Mouse (Mus musculus): Measurements from ENCODE around the gene Tmem243.

Gene Tmem243

GRCm38 (mm10) chr5:9100207-9100848 lies at the start of gene Tmem243:
Gene Tmem243, plus strand, starts transcription at chr5:9100668.
- DNase-seq (ENCODE audit: low read depth, low spot score): peak; percentile 67

- DNase-seq (ENCODE audit: low read depth, low spot score): peak; percentile 33
Observed at GRCm38 (mm10) chr5:9056020-9056660, 44.3 kb upstream of the Tmem243 start.

DNA sequence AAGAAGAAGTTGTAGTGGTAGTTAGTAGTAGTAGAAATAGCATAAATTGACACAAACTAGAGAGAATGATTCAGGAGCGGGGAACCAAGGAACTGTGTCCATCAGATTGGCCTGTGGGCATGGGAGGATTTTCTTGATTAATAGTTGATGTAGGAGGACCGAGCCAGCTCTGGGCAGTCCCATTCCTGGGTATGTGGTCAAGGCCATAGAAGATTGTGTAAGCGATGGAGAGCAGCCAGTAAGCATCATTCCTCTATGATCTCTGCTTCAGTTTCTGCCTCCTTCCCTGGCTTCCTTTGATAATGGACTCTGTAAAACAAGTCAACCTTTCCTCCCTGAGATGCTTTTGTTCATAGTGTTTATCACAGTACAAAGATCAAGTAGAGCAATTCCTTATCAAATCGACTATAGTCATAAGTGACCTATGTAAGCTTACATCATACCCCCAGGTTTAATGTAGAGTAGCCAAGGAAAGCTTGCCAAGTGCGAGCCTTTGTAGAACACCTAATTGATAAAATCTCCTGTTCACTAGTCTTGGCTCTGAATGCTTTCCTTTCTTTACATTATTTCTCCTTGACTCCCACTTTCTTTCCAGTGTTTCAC lies 43.1 kb upstream of the Tmem243 start:
- no peak for DNase-seq (ENCODE audit: low read depth, low spot score)

GRCm38 (mm10) chr5:9059303-9060023 lies 41.0 kb upstream of the Tmem243 start:
- no peak for DNase-seq (ENCODE audit: low read depth, low spot score)

GRCm38 (mm10) chr5:9060228-9060627 lies 40.2 kb upstream of the Tmem243 start:
- DNase-seq (ENCODE audit: low read depth, low spot score): no peak

- no peak for DNase-seq (ENCODE audit: low read depth, low spot score)
Observed at GRCm38 (mm10) chr5:9064217-9064616, 36.3 kb upstream of the Tmem243 start.

DNA sequence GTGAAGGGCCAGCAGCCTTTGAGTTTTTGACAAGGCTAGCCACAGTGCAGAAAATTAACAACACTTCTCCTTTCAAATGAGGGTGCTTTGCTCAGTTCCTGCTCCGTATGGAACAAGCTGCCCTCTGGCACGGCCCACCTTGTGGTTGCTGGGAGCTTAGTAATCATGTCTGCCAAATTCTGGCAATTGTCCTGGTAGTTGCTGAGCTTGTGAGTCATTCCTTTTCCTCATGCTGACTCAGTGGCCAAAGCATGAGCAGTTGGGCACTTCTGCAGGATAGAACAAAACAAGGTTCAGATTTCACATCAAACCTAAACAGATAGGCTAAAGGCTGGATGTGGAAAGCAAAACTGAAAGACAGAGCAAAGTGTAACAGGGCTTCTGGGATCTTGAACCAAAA lies 31.6 kb upstream of the Tmem243 start:
- no peak for DNase-seq (ENCODE audit: low read depth, low spot score)

DNA sequence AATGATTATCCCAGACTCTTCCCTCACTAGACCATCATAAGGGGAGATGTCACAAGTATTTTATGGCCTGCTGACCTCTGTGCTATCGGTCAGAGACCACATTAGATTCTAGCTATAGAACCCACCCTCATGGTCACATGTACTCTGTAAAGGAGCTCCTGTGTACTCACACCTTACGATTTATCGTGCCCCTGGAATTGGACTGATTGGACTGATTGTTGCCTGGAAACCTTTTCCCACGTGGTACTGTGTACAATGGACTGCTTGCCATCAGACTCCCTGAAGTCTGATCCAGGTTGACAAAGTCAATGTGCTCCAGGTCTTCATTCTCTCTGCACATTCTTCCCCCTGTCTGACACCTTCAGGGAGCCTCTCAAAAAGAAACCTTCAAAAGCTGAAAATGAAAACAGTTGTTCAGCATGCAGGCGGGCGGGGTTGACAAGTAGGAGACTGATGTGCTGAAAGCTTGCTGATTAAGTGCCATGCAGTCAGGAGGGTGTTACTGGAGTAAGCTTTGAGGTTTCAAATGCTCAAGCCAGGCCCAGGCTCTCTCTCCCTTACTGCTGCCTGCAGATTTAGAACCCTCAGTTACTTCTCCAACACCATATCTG lies 30.8 kb upstream of the Tmem243 start:
- no peak for DNase-seq (ENCODE audit: low read depth, low spot score)

DNA sequence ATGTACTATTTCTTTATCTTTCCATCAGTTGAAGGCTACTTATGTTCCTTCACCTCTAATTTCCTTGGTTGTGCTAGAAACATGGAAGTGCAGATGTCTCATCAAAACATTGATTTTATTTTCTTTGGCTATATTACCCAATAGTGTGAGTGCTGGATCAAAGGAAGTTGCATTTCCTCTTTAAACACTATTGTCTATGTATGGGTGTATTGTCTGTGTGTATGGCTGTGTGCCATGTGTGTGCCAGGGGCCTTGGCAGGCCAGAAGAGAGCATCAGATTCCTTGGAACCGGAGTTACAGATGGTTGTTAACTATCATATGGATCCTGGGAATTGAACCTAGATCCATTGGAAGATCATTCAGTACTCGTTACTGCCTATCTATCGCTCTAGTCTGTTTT lies 29.1 kb upstream of the Tmem243 start:
- DNase-seq (ENCODE audit: low read depth, low spot score): no peak

GRCm38 (mm10) chr5:9073177-9073854 lies 27.2 kb upstream of the Tmem243 start:
- DNase-seq (ENCODE audit: low read depth, low spot score): no peak

GRCm38 (mm10) chr5:9079773-9080501 lies 20.5 kb upstream of the Tmem243 start:
- DNase-seq (ENCODE audit: low read depth, low spot score): no peak

DNA sequence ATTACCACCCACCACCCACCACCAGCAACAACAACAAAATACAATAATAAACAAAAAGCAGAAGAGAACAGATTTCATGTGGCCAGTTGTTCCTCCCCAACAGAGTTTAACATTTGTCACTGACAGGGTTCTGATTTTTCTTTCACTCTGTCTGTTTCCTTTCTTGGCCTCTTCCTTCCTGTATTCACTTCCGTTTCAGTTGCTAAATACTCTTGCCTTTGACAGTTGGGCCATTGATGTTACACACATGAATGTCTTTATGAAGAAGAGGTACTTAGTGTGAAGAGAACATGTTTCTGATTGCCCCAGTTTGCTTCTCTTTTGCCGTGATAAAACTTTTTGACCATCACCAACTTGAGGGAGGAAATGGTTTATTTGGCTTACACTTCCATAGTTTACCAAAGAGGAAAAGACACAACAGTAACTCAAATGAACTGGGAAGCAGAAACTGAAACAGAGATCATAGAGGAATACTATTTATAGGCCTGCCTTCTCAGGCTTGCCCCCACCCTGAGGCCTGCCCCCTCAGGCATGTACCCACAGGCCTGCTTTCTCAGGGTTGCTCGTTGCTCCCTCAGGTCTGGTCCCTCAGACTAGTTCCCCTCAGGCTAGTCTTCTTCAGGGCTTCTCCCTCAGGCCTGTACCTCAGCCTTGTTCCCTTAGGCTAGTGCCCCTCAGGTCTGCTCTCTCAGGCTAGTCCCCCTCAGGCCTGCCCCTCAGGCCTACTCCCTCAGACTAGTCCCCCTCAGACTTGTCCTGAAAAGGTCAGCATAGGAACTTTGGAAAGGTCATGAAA lies 13.3 kb upstream of the Tmem243 start:
- no peak for DNase-seq (ENCODE audit: low read depth, low spot score)

GRCm38 (mm10) chr5:9090493-9091106 lies 9.9 kb upstream of the Tmem243 start:
- no peak for DNase-seq (ENCODE audit: low read depth, low spot score)

DNA sequence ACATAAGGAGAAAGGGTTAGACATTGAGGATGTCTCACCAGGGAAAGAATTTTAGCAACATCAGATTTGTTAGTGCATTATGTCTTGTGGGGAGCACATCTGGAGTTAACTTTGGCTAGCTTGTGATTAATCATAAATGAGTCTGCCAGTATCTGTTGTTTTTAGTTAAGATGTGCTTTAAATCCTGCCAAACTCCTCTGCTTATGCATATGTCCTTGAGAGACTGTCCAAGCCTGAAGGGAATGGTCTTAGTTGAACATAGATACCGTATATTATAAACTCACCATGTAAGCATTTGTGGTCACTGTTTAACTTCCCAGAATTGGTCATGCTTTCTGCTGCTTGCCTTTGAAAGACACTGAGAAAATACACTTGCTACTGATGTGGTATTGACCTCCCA lies 7.8 kb upstream of the Tmem243 start:
- no peak for DNase-seq (ENCODE audit: low read depth, low spot score)

DNA sequence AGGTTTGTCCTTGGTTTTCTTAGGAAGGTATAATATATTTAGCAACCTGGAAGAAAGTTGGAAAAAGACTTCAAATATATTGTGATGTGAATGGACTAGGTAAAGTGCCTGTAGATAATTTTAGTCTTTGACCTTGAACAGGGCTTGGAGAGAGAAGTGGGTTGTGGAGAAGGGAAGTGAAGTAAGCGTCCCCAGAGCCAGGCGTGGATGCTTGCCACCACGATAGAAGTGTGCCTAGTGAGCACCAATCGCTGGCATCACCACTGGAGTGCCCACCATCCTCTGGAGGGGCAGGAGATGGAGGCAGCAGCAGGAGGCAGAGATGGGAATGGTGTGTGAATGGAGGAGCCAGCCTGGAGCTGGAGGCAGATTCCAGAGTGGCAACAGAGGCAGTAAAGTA lies 7.0 kb upstream of the Tmem243 start:
- no peak for DNase-seq (ENCODE audit: low read depth, low spot score)

DNA sequence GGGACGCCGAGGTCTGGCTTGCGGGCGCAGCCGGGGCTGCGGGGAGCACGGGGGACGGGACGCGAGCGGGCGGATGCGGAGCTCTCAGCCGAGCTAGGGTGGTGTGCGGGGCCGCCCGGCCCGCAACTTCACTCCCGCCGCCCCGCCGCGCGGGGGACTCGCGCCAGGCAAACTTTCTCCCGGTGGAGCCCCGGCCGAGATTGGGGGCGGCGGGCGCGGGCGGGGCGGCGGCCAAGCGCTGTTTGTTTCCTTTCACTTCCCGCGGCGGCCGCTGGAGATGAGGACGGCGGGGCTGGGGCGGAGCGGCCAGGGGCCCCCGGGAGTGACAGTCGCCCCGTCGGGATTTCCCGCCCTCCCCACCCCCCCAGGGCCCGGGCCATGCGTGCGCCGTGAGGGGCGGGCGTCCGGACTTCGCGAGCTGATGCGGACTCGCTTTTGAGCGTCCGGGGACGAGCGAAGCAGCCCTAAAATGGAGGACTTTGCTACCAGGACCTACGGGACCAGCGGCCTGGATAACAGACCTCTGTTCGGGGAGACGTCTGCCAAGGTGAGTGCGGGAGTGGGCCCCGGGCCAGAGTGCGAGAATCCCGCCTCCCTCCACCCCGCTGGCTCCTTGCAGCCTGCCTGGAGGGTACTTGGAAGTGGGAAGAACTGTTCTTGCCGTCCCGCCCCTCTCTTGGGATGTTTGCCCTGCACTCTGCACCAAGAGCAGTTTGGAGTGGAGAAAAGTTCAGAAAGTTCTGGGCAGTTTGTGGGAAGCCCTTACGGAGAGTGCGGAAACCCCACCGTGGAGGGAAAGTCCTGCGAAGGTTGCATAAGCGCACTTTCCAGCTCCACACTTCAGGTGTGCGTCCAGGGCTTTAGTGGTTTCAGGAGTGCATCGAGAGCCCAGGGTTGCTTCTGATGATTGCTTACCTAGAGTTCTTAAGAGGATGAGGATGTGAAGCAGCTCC lies 657 bp downstream of the Tmem243 start:
- no peak for DNase-seq (ENCODE audit: low read depth, low spot score)

- no peak for DNase-seq (ENCODE audit: low read depth, low spot score)
Observed at GRCm38 (mm10) chr5:9102696-9103095, 2.2 kb downstream of the Tmem243 start.

GRCm38 (mm10) chr5:9103958-9104357 lies 3.5 kb downstream of the Tmem243 start:
- DNase-seq (ENCODE audit: low read depth, low spot score): no peak
